Mouse (Mus musculus): Measurements from ENCODE around the gene Prkcz.
A peak's percentile ranks its signal among the peaks of the same experiment; 100 is the strongest.

The Prkcz gene

GRCm38 (mm10) chr4:155241789-155242188 lies 119.4 kb downstream of the Prkcz start:
- DNase-seq: no peak

GRCm38 (mm10) chr4:155239494-155239893 lies 121.7 kb downstream of the Prkcz start:
- DNase-seq: no peak

- peak; percentile 65 to 73 for DNase-seq
Measured at GRCm38 (mm10) chr4:155238276-155238675, 122.9 kb downstream of the Prkcz start.

GRCm38 (mm10) chr4:155236737-155237385 lies 124.3 kb downstream of the Prkcz start:
- DNase-seq: peak; percentile 72 to 86

- peak; percentile 94 to 96 for DNase-seq
Measured at GRCm38 (mm10) chr4:155235311-155236119, 125.6 kb downstream of the Prkcz start.

- peak; percentile 69 to 77 for DNase-seq
Measured at GRCm38 (mm10) chr4:155234371-155235310, 126.5 kb downstream of the Prkcz start.

GRCm38 (mm10) chr4:155233878-155234277 lies 127.3 kb downstream of the Prkcz start:
- DNase-seq: peak; percentile 84 to 92

- DNase-seq: no peak
Measured at GRCm38 (mm10) chr4:155228461-155228860, 132.7 kb downstream of the Prkcz start.

- DNase-seq: no peak
Measured at GRCm38 (mm10) chr4:155227986-155228385, 133.2 kb downstream of the Prkcz start.

GRCm38 (mm10) chr4:155225918-155226317 lies 135.2 kb downstream of the Prkcz start:
- no peak for DNase-seq

- no peak for DNase-seq
Measured at GRCm38 (mm10) chr4:155223594-155224528, 137.3 kb downstream of the Prkcz start.

GRCm38 (mm10) chr4:155222841-155223593 lies 138.1 kb downstream of the Prkcz start:
- DNase-seq: peak; percentile 100

- DNase-seq: no peak
Measured at GRCm38 (mm10) chr4:155222552-155222840, 138.7 kb downstream of the Prkcz start, which contains the start of gene Ski. Gene Ski (minus strand): TSS chr4:155222592.

GRCm38 (mm10) chr4:155221599-155222551 lies 139.3 kb downstream of the Prkcz start:
- peak; percentile 78 to 88 for DNase-seq

GRCm38 (mm10) chr4:155221106-155221505 lies 140.1 kb downstream of the Prkcz start:
- peak in 1 of 2 experiments; percentile 6 for DNase-seq

GRCm38 (mm10) chr4:155220213-155221100 lies 140.7 kb downstream of the Prkcz start:
- peak in 1 of 2 experiments; percentile 68 for DNase-seq

- DNase-seq: peak in 1 of 2 experiments; percentile 25
Measured at GRCm38 (mm10) chr4:155219271-155220212, 141.6 kb downstream of the Prkcz start.

Measured in lung, postnatal 4 days (tissue).